Mouse (Mus musculus): ENCODE data around the gene Ssmem1. TPM values are rescaled to one million over a fixed set of nuclear protein-coding genes. Genes with fewer than 3 reads are reported as not detected.
A peak's percentile ranks its signal among the peaks of the same experiment; 100 is the strongest.

Gene Ssmem1
- polyA plus RNA-seq, 1 experiment from 2014 or later = 0.14 TPM

- Histone ChIP-seq H3K27ac (no peak overlapping the region), H3K4me3 (no peak overlapping the region), H3K36me3 (peaks cover 32% of the 10 kb centered on the region), H3K27me3 (no peaks in the 10 kb centered on the region), H3K4me1 (0 out of 2 replicates have a peak, but pooled peaks cover 3% of the 10 kb centered on the region), H3K4me2 (replicated peaks) (no peak overlapping the region), H3K9me3 (no peaks in the 10 kb centered on the region), H3K9ac (no peak overlapping the region)
- 70% methylated on average over 8 of the region's 8 CpGs for WGBS
- ATAC-seq (ENCODE audit: insufficient number of reproducible peaks, insufficient read depth, low FRiP score, low TSS enrichment) = no peak
Measured at GRCm38 (mm10) chr6:30477210-30477714, 32.4 kb upstream of the Ssmem1 start.

GRCm38 (mm10) chr6:30477784-30478183 lies 31.9 kb upstream of the Ssmem1 start:
- no peaks in the 10 kb centered on the region for H3K27me3 ChIP-seq
- H3K27ac ChIP-seq = no peak overlapping the region
- 0 out of 2 replicates have a peak, but pooled peaks cover 3% of the 10 kb centered on the region for H3K4me1 ChIP-seq
- no peak for ATAC-seq (ENCODE audit: insufficient number of reproducible peaks, insufficient read depth, low FRiP score, low TSS enrichment)
- peaks cover 36% of the 10 kb centered on the region for H3K36me3 ChIP-seq
- no peak overlapping the region for H3K4me3 ChIP-seq
- no peak overlapping the region for H3K9ac ChIP-seq
- WGBS = 93% methylated on average over 6 of the region's 6 CpGs
- no peaks in the 10 kb centered on the region for H3K9me3 ChIP-seq
- H3K4me2 ChIP-seq (replicated peaks) = no peak overlapping the region

- WGBS = 96% methylated on average over 3 of the region's 3 CpGs
- no peak for ATAC-seq (ENCODE audit: insufficient number of reproducible peaks, insufficient read depth, low FRiP score, low TSS enrichment)
- Histone ChIP-seq H3K36me3 (peaks cover 50% of the 10 kb centered on the region), H3K4me3 (no peak overlapping the region), H3K4me1 (0 out of 2 replicates have a peak, but pooled peaks cover 3% of the 10 kb centered on the region), H3K27me3 (no peaks in the 10 kb centered on the region), H3K4me2 (replicated peaks) (no peak overlapping the region), H3K9ac (no peak overlapping the region; the same call in 1 of the 2 replicates), H3K9me3 (no peaks in the 10 kb centered on the region), H3K27ac (no peak overlapping the region)
Measured at GRCm38 (mm10) chr6:30479418-30479817, 30.2 kb upstream of the Ssmem1 start.

GRCm38 (mm10) chr6:30482908-30483307 lies 26.7 kb upstream of the Ssmem1 start:
- Histone ChIP-seq H3K9ac (no peak overlapping the region), H3K27ac (no peak overlapping the region), H3K36me3 (peaks cover 77% of the 10 kb centered on the region), H3K4me1 (no peaks in the 10 kb centered on the region), H3K4me2 (replicated peaks) (no peak overlapping the region), H3K9me3 (no peaks in the 10 kb centered on the region), H3K27me3 (no peaks in the 10 kb centered on the region), H3K4me3 (no peak overlapping the region)
- WGBS = 86% methylated on average over 2 of the region's 2 CpGs
- no peak for ATAC-seq (ENCODE audit: insufficient number of reproducible peaks, insufficient read depth, low FRiP score, low TSS enrichment)

- Histone ChIP-seq H3K9ac (no peak overlapping the region), H3K27ac (no peak overlapping the region), H3K27me3 (no peaks in the 10 kb centered on the region), H3K4me2 (replicated peaks) (no peak overlapping the region), H3K4me3 (no peak overlapping the region), H3K36me3 (peaks cover 70% of the 10 kb centered on the region), H3K9me3 (no peaks in the 10 kb centered on the region), H3K4me1 (no peaks in the 10 kb centered on the region)
- WGBS = 91% methylated on average over 6 of the region's 6 CpGs
- no peak for ATAC-seq (ENCODE audit: insufficient number of reproducible peaks, insufficient read depth, low FRiP score, low TSS enrichment)
Measured at GRCm38 (mm10) chr6:30486504-30486903, 23.1 kb upstream of the Ssmem1 start.

- Histone ChIP-seq H3K9ac (no peak overlapping the region), H3K27me3 (no peaks in the 10 kb centered on the region)
Measured at GRCm38 (mm10) chr6:30499049-30499448, 10.6 kb upstream of the Ssmem1 start.

GRCm38 (mm10) chr6:30508824-30509223 lies 825 bp upstream of the Ssmem1 start:
- Histone ChIP-seq H3K27ac (peak overlapping the region; percentile 99), H3K4me3 (peak overlapping the region; percentile 55), H3K36me3 (peaks cover 19% of the 10 kb centered on the region), H3K9me3 (no peaks in the 10 kb centered on the region), H3K4me1 (peaks cover 6% of the 10 kb centered on the region), H3K27me3 (no peaks in the 10 kb centered on the region), H3K9ac (peak overlapping the region; percentile 65), H3K4me2 (replicated peaks) (peak overlapping the region; percentile 57)
- 13% methylated on average over 2 of the region's 2 CpGs for WGBS
- ATAC-seq (ENCODE audit: insufficient number of reproducible peaks, insufficient read depth, low FRiP score, low TSS enrichment) = no peak

More at GRCm38 (mm10) chr6:30499049-30499448, 10.6 kb upstream of the Ssmem1 start:
- no peak overlapping the region for H3K4me3 ChIP-seq
- H3K4me2 ChIP-seq (replicated peaks) = no peak overlapping the region
- H3K36me3 ChIP-seq = peaks cover 56% of the 10 kb centered on the region
- no peak overlapping the region for H3K27ac ChIP-seq
- H3K9me3 ChIP-seq = no peaks in the 10 kb centered on the region
- H3K4me1 ChIP-seq = peaks cover 10% of the 10 kb centered on the region; the same call in 1 of the 2 replicates
- WGBS = 55% methylated on average over 3 of the region's 3 CpGs
- no peak for ATAC-seq (ENCODE audit: insufficient number of reproducible peaks, insufficient read depth, low FRiP score, low TSS enrichment)

GRCm38 (mm10) chr6:30510291-30510690 lies 642 bp downstream of the Ssmem1 start:
- WGBS = 63% methylated on average over 5 of the region's 5 CpGs
- Histone ChIP-seq H3K4me2 (replicated peaks) (peak overlapping the region; percentile 57), H3K4me1 (peaks cover 16% of the 10 kb centered on the region), H3K36me3 (peaks cover 8% of the 10 kb centered on the region), H3K4me3 (no peak overlapping the region), H3K9ac (no peak overlapping the region), H3K9me3 (no peaks in the 10 kb centered on the region), H3K27me3 (no peaks in the 10 kb centered on the region), H3K27ac (peak overlapping the region; percentile 99)
- ATAC-seq (ENCODE audit: insufficient number of reproducible peaks, insufficient read depth, low FRiP score, low TSS enrichment) = no peak

- WGBS = 3% methylated on average over 9 of the region's 9 CpGs
- no peak overlapping the region for H3K4me3 ChIP-seq
- H3K4me1 ChIP-seq = peaks cover 26% of the 10 kb centered on the region
- H3K4me2 ChIP-seq (replicated peaks) = no peak overlapping the region
- H3K9ac ChIP-seq = peak overlapping the region; percentile 30; the same call in 1 of the 2 replicates
- H3K27me3 ChIP-seq = no peaks in the 10 kb centered on the region
- H3K36me3 ChIP-seq = no peaks in the 10 kb centered on the region
- H3K9me3 ChIP-seq = no peaks in the 10 kb centered on the region
- peak overlapping the region; percentile 90 for H3K27ac ChIP-seq
- ATAC-seq (ENCODE audit: insufficient number of reproducible peaks, insufficient read depth, low FRiP score, low TSS enrichment) = no peak
Measured at GRCm38 (mm10) chr6:30514242-30514641, 4.6 kb downstream of the Ssmem1 start.

- Histone ChIP-seq H3K27me3 (no peaks in the 10 kb centered on the region), H3K36me3 (no peaks in the 10 kb centered on the region), H3K4me1 (peaks cover 20% of the 10 kb centered on the region), H3K27ac (no peak overlapping the region), H3K9me3 (no peaks in the 10 kb centered on the region), H3K4me2 (replicated peaks) (no peak overlapping the region), H3K9ac (no peak overlapping the region), H3K4me3 (no peak overlapping the region)
- 70% methylated on average over 11 of the region's 11 CpGs for WGBS
- ATAC-seq (ENCODE audit: insufficient number of reproducible peaks, insufficient read depth, low FRiP score, low TSS enrichment) = no peak
Measured at GRCm38 (mm10) chr6:30520400-30520799, 10.8 kb downstream of the Ssmem1 start.

- peak overlapping the region; percentile 98 for H3K27ac ChIP-seq
- H3K36me3 ChIP-seq = no peaks in the 10 kb centered on the region
- no peak for ATAC-seq (ENCODE audit: insufficient number of reproducible peaks, insufficient read depth, low FRiP score, low TSS enrichment)
- no peaks in the 10 kb centered on the region for H3K27me3 ChIP-seq
- no peak overlapping the region for H3K9ac ChIP-seq
- H3K4me2 ChIP-seq (replicated peaks) = no peak overlapping the region
- H3K4me1 ChIP-seq = peaks cover 49% of the 10 kb centered on the region
- WGBS = 20% methylated on average over 7 of the region's 7 CpGs
- H3K4me3 ChIP-seq = no peak overlapping the region
- no peaks in the 10 kb centered on the region for H3K9me3 ChIP-seq
Measured at GRCm38 (mm10) chr6:30525456-30526332, 16.0 kb downstream of the Ssmem1 start.

All from embryonic facial prominence, embryonic 12.5 days (tissue).